In the genomic region with DNA sequence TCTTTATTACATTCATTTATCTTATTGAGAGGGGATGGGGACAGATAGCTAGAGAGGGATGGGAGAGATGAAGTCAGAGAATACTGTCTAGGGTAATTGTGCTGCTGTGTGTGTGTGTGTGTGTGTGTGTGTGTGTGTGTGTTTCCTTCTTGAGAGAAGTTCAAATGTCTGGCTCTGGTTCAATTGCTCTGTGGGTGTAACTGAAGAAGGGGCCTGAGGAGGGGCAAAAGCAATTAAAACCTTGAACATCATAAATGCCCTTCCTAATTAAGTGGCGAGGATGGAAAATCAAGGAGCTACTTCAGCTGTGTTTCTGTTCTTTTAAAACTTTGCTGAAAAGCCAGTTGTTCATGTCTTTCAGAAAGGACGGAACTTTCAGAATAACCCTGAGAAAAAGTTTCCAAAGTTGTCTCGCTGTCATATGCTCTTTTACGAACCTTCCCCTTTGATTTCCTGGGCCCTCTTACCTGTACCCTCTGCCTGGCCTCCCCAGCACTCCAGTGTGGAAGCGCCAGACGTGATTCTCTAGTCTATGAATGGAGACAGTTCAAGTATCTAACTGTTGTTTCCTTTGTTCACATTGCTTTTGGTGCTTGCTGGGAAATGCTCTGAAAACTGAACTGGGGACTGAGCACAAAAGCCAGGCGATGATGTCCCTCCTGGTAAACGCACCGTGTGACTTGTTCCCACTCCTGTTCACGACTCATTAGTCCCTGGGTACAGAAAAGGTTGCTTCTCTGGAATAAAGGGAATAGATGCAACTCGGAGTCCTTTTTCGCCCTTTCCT, we compare ENCODE assay signal across 15 mouse cellular contexts.
DNase-seq lines count a peak whose midpoint lies in the region; ATAC-seq lines count a peak whose summit lies in the region.
"Had no signal": no experiment of that assay in that cellular context is flagged by ENCODE, and none has a peak within 500 bp of the region (broad histone marks: within the 10 kb centered on the region; RNA-seq: fewer than 3 reads in every experiment).

No protein-coding gene starts in this region.

- H3K27me3 ChIP-seq in hindbrain, embryonic 12.5 days = no peaks in the 10 kb centered on the region
- H3K27me3 ChIP-seq in hindbrain, embryonic 14.5 days (ENCODE audit: control insufficient read depth, insufficient read depth, low read length) = no peaks in the 10 kb centered on the region
- H3K27me3 ChIP-seq in neural tube, embryonic 11.5 days (ENCODE audit: control insufficient read depth, insufficient read depth, low read length) = no peaks in the 10 kb centered on the region
- no peaks in the 10 kb centered on the region for H3K27me3 ChIP-seq in limb, embryonic 10.5 days (ENCODE audit: low read depth, poor library complexity, severe bottlenecking)
- H3K27me3 ChIP-seq: midbrain, embryonic 12.5 days had no signal

- no peak overlapping the region for H3K4me2 ChIP-seq in hindbrain, embryonic 12.5 days (replicated peaks)
- no peak overlapping the region for H3K4me2 ChIP-seq in hindbrain, embryonic 14.5 days (replicated peaks)
- H3K4me2 ChIP-seq in neural tube, embryonic 11.5 days (ENCODE audit: low read depth) = no peak overlapping the region
- H3K4me2 ChIP-seq: midbrain, embryonic 12.5 days had no signal

- no peak overlapping the region for H3K4me3 ChIP-seq in hindbrain, embryonic 12.5 days
- H3K4me3 ChIP-seq in hindbrain, embryonic 14.5 days (replicated peaks; ENCODE audit: low read length) = no peak overlapping the region
- no peak overlapping the region for H3K4me3 ChIP-seq in neural tube, embryonic 11.5 days (ENCODE audit: low read depth, low read length)
- H3K4me3 ChIP-seq in limb, embryonic 10.5 days = no peak overlapping the region
- H3K4me3 ChIP-seq: midbrain, embryonic 12.5 days had no signal

- no peaks in the 10 kb centered on the region for H3K9me3 ChIP-seq in hindbrain, embryonic 12.5 days (replicated peaks)
- H3K9me3 ChIP-seq in hindbrain, embryonic 14.5 days (ENCODE audit: control insufficient read depth, low read length) = no peaks in the 10 kb centered on the region
- H3K9me3 ChIP-seq in neural tube, embryonic 11.5 days (ENCODE audit: control insufficient read depth, low read length) = no peaks in the 10 kb centered on the region
- H3K9me3 ChIP-seq in limb, embryonic 10.5 days (replicated peaks) = no peaks in the 10 kb centered on the region
- H3K9me3 ChIP-seq: midbrain, embryonic 12.5 days had no signal

- H3K4me1 ChIP-seq in hindbrain, embryonic 12.5 days = peaks cover 6% of the 10 kb centered on the region
- H3K4me1 ChIP-seq in hindbrain, embryonic 14.5 days (replicated peaks; ENCODE audit: control insufficient read depth, insufficient read depth, low read length) = 0 out of 2 replicates have a peak, but pooled peaks cover 6% of the 10 kb centered on the region
- H3K4me1 ChIP-seq in neural tube, embryonic 11.5 days (ENCODE audit: control insufficient read depth, insufficient read depth, low read length) = peaks cover 5% of the 10 kb centered on the region; the same call in 1 of the 2 replicates
- peaks cover 25% of the 10 kb centered on the region for H3K4me1 ChIP-seq in limb, embryonic 10.5 days

- DNase-seq in hindbrain, embryonic 14.5 days (ENCODE audit: low spot score) = no peak
- DNase-seq in neural tube, embryonic 11.5 days (ENCODE audit: low spot score) = peak; percentile 15
- no peak for DNase-seq in neural tube, embryonic 10.5 days (ENCODE audit: extremely low spot score, low spot score)
- no peak for DNase-seq in limb, embryonic 10.5 days (ENCODE audit: low spot score)
- DNase-seq in c-Kit-positive CD71-positive TER-119-positive erythroid progenitor cells, embryonic 14.5 days (ENCODE audit: low spot score) = no peak
- no peak for DNase-seq in left cerebral cortex, adult 18-20 months (ENCODE audit: low spot score in 2 of 2)
- DNase-seq: cerebellum, adult 9-11 months; heart, postnatal 4 days; right cerebral cortex, postnatal 4 days; thymus, postnatal 36 days had no signal

- H3K36me3 ChIP-seq in hindbrain, embryonic 12.5 days = no peaks in the 10 kb centered on the region
- no peaks in the 10 kb centered on the region for H3K36me3 ChIP-seq in hindbrain, embryonic 14.5 days (replicated peaks; ENCODE audit: control insufficient read depth, insufficient read depth)
- no peaks in the 10 kb centered on the region for H3K36me3 ChIP-seq in neural tube, embryonic 11.5 days (ENCODE audit: control insufficient read depth, insufficient read depth, low read length)
- no peaks in the 10 kb centered on the region for H3K36me3 ChIP-seq in limb, embryonic 10.5 days
- H3K36me3 ChIP-seq: midbrain, embryonic 12.5 days had no signal

- ATAC-seq in hindbrain, embryonic 12.5 days (ENCODE audit: low FRiP score) = no peak
- no peak for ATAC-seq in hindbrain, embryonic 14.5 days (ENCODE audit: low FRiP score)
- no peak for ATAC-seq in neural tube, embryonic 11.5 days (ENCODE audit: insufficient read depth, low FRiP score, low TSS enrichment)
- ATAC-seq in erythroblast, adult 5-6 weeks (replicated peaks; ENCODE audit: low FRiP score, poor library complexity, severe bottlenecking) = no peak
- ATAC-seq: intestine, postnatal 0 days; lung, postnatal 0 days had no signal

- H3K27ac ChIP-seq in hindbrain, embryonic 12.5 days = 0 out of 2 replicates have a peak overlapping the region, but pooled peaks have one; percentile 3
- no peak overlapping the region for H3K27ac ChIP-seq in hindbrain, embryonic 14.5 days
- H3K27ac ChIP-seq in neural tube, embryonic 11.5 days (ENCODE audit: low read depth, low read length) = no peak overlapping the region
- H3K27ac ChIP-seq in limb, embryonic 10.5 days = peak overlapping the region; percentile 53; the same call in 1 of the 2 replicates
- H3K27ac ChIP-seq: midbrain, embryonic 12.5 days had no signal

- WGBS in hindbrain, embryonic 12.5 days = 49% methylated on average over 12 of the region's 12 CpGs
- 36% methylated on average over 12 of the region's 12 CpGs for WGBS in hindbrain, embryonic 14.5 days
- WGBS in neural tube, embryonic 11.5 days = 29% methylated on average over 12 of the region's 12 CpGs
- 53% methylated on average over 12 of the region's 12 CpGs for WGBS in limb, embryonic 10.5 days

- H3K9ac ChIP-seq in hindbrain, embryonic 12.5 days = no peak overlapping the region
- H3K9ac ChIP-seq in hindbrain, embryonic 14.5 days = no peak overlapping the region
- no peak overlapping the region for H3K9ac ChIP-seq in neural tube, embryonic 11.5 days (ENCODE audit: low read length)
- H3K9ac ChIP-seq: midbrain, embryonic 12.5 days had no signal

Comparison
In these comparisons a context has a peak if more than half of its experiments do, and no peak if none do; other contexts are left out.
1. H3K27ac ChIP-seq: peak in hindbrain, embryonic 12.5 days (single experiment) and limb, embryonic 10.5 days (single experiment); none in hindbrain, embryonic 14.5 days (single experiment) and neural tube, embryonic 11.5 days (single experiment).